Mouse (Mus musculus): Measurements from ENCODE around the gene Arhgap15.

Gene Arhgap15

GRCm38 (mm10) chr2:44444938-44445337 lies 696.3 kb downstream of the Arhgap15 start:
- DNase-seq (ENCODE audit: low spot score), result no peak

Measured in embryo, embryonic 10 days (tissue).